8 mouse cellular contexts compared by ENCODE assay signal in the genomic region with DNA sequence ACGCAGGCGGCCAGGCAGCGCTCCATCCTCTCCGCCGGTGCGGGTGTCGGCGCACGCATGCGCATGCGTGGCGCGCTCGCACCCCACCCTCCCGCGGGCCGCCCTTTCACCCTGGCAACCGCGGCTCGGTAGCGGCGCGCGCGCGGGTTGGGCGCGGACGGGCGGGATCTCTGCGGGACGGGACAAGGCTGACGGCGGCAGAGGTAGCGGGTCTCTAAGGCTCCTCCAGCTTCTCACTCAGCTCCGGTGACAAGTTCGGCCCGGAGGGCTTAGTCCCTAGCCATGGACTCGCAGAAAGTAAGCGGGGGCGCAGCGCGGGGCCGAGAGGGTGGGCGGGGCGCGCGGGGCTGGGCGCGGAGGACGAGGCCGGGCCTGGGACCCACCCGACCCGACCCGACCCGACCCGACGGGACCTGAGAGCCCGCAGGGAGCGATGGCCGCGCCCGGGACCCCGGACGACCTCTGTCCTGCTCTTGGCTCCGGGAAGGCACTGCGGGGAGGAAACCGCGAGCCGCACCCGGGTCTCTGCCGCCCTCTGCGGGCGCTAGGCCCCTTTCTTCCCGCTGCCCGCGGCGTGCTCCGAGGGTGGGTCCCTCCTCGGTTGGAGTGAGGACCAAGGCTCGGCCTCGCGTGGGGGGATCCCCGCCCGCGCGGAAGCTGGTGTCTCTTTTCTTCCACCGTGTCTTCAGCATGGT. TPM values are rescaled to one million over a fixed set of nuclear protein-coding genes. Genes with fewer than 3 reads are reported as not detected.
DNase-seq lines count a peak whose midpoint lies in the region; ATAC-seq and TF ChIP-seq lines count a peak whose summit lies in the region.

A gene (plus strand): TSS at position 156 of the 695 bp plus-strand sequence.

- H3K27me3 ChIP-seq in hindbrain, postnatal 0 days (ENCODE audit: insufficient read depth, low read length) = no peaks in the 10 kb centered on the region

- no peak for TF ChIP-seq CTCF in cortical plate, adult 2 months (IDR thresholded peaks at IDR 0.05; ENCODE audit: extremely low read depth, insufficient read depth, low read length)
- TF ChIP-seq CTCF in hindbrain, postnatal 0 days (IDR thresholded peaks at IDR 0.05; ENCODE audit: low read depth) = peak; percentile 44

- DNase-seq in adrenal gland, adult (ENCODE audit: inconsistent age in 2 of 2, low spot score in 1 of 2) = peak; percentile 81 to 92
- DNase-seq in gastrocnemius, adult 8-10 months (ENCODE audit: low spot score in 2 of 2) = peak; percentile 42 to 65
- peak; percentile 91 for DNase-seq in hindbrain, postnatal 0 days (ENCODE audit: low spot score)
- DNase-seq in left cerebral cortex, adult 9 months (ENCODE audit: low spot score in 2 of 2) = peak; percentile 22 to 75
- peak; percentile 87 to 91 for DNase-seq in right cerebral cortex, postnatal 10 days (ENCODE audit: low spot score in 2 of 2)
- DNase-seq in urinary bladder, postnatal 10 days (ENCODE audit: low spot score) = peak; percentile 23

- H3K4me2 ChIP-seq in hindbrain, postnatal 0 days (ENCODE audit: low read depth, low read length) = peak within 1 kb of the TSS; percentile 81

- WGBS in hindbrain, postnatal 0 days = under 1% methylated on average over 56 of the region's 88 CpGs

- H3K9ac ChIP-seq in hindbrain, postnatal 0 days (replicated peaks; ENCODE audit: low read length) = peak within 1 kb of the TSS; percentile 80

- peak within 1 kb of the TSS; percentile 38 for H3K27ac ChIP-seq in cortical plate, adult 2 months (ENCODE audit: insufficient read depth, low read length)
- peak within 1 kb of the TSS; percentile 78 for H3K27ac ChIP-seq in hindbrain, postnatal 0 days

- TF ChIP-seq POLR2A in cortical plate, adult 2 months (IDR thresholded peaks at IDR 0.05; ENCODE audit: extremely low read depth, insufficient read depth, low read length) = peak; percentile 92

- H3K36me3 ChIP-seq in hindbrain, postnatal 0 days (ENCODE audit: insufficient read depth, low read length) = no peaks in the 10 kb centered on the region

- H3K9me3 ChIP-seq in hindbrain, postnatal 0 days (ENCODE audit: low read length) = no peaks in the 10 kb centered on the region

- H3K4me1 ChIP-seq in cortical plate, adult 2 months (ENCODE audit: control insufficient read depth, insufficient read depth, low read length) = peaks cover 2% of the 10 kb centered on the region; the same call in 1 of the 2 replicates
- peaks cover 12% of the 10 kb centered on the region; the same call in 1 of the 2 replicates for H3K4me1 ChIP-seq in hindbrain, postnatal 0 days (ENCODE audit: insufficient read depth, low read length)

- peak within 1 kb of the TSS; percentile 75 for H3K4me3 ChIP-seq in cortical plate, adult 2 months (ENCODE audit: insufficient read depth, low read length)
- H3K4me3 ChIP-seq in hindbrain, postnatal 0 days (ENCODE audit: low read length) = peak within 1 kb of the TSS; percentile 89

- ATAC-seq in hindbrain, postnatal 0 days = peak; percentile 91
- peak; percentile 77 for ATAC-seq in megakaryocyte, adult 5-6 weeks (ENCODE audit: poor library complexity, severe bottlenecking)

RNA-seq across cellular contexts. Expression of the gene that starts here (rescaled TPM):
- 11.5 and 11.9 TPM in 2 replicates for polyA plus RNA-seq in cortical plate, adult 2 months (2012; rRNA removed)
- 10 to 100 TPM in 2 of 4 experiments, 1 to 10 TPM in 2; 8.4 to 10.9 (median 9.8) TPM for total RNA-seq in gastrocnemius, adult 8-10 months (2022)
- 21.4 and 23.0 TPM in 2 replicates for total RNA-seq in hindbrain, postnatal 0 days (2014; rRNA removed)
- polyA plus RNA-seq in hindbrain, postnatal 0 days (2015; fragmentation: Nextera tagmentation; extraction: Ambion mirVana) = 22.1 and 22.6 TPM in 2 replicates
- total RNA-seq in megakaryocyte, adult 5-6 weeks (2015) = 6.1 and 10.2 TPM in 2 replicates
- 5.5 and 7.4 TPM in 2 replicates for total RNA-seq in megakaryocyte, adult 5-6 weeks (2017)

Comparison
In these comparisons a context has a peak if more than half of its experiments do, and no peak if none do; other contexts are left out.
1. Peak in every context shown above with its lines: DNase-seq, ATAC-seq, H3K4me3 ChIP-seq and H3K27ac ChIP-seq.
2. DNase-seq: peak in every context shown above with its lines; median percentile 91 in hindbrain, postnatal 0 days; 89 in right cerebral cortex, postnatal 10 days; 86 in adrenal gland, adult; 54 in gastrocnemius, adult 8-10 months; 48 in left cerebral cortex, adult 9 months; 23 in urinary bladder, postnatal 10 days.